Mouse (Mus musculus) 3134 (cell line): ENCODE measurements around the gene Rpl21.

Experiments used
- DNase-seq: peaks from one replicate; pipeline ENCODE4 v3.0.0-alpha.2; 2011; ENCODE audit warnings: low spot score; ENCODE audit not compliant: insufficient read length; ENCODE audit errors: extremely low read depth

Rpl21 gene

DNA sequence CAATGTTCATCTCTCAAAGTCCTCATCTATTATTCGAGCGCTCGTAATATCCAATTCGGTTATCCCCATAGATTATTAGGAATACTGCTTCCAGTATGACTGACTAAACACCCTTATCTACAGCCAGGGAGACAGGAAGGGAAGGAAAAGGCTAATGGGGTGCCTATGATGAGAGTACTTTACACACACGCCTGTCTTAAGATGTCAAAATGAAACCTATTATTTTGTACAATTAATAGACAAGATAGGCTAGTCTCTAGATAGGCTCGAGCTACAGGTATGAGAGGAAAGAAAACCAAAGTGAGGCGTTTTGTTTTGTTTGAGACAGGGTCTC, 288 bp upstream of the Rpl21 start:
- no peak for DNase-seq

DNA sequence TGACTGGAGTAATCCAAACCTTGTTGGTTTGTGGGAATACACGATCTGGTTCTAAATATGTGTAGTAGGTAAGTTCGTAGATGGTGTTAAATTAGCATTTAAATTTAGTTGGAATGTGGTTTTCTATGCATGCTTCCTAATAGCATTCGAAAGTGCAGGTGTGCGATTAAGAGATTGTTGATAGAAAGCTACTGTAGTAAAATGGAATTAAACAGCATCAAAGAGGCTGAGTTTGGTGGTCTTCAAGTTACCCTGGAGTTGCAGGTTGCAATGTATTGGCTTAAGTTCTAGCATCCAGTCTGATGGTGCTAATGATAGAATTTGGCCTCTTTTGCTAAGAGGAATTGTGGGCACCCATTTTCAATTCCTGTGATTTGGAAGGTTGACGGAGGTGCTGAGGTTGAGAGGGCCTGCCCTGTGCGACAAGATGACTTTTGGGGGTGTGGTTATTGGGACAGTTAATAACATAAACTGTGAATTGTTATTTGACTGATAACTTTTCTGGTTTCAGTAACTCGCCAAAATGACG, 1.0 kb downstream of the Rpl21 start:
- no peak for DNase-seq

DNA sequence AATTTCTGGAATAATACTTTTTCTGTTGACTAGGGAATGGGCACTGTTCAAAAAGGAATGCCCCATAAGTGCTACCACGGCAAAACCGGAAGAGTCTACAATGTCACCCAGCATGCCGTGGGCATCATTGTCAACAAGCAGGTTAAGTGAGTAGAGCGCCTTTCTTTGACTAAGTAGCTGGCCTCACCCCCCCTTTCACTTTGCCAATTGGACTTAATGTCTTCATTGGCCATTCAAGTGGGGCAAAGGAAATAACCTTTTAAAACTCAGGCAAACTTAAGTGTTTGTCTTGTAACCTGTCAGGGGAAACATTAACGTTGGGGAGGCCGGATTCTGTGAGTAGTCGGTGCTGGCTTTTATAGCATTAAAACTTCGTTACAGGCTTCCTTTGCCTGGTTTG, 2.3 kb downstream of the Rpl21 start:
- no peak for DNase-seq

DNA sequence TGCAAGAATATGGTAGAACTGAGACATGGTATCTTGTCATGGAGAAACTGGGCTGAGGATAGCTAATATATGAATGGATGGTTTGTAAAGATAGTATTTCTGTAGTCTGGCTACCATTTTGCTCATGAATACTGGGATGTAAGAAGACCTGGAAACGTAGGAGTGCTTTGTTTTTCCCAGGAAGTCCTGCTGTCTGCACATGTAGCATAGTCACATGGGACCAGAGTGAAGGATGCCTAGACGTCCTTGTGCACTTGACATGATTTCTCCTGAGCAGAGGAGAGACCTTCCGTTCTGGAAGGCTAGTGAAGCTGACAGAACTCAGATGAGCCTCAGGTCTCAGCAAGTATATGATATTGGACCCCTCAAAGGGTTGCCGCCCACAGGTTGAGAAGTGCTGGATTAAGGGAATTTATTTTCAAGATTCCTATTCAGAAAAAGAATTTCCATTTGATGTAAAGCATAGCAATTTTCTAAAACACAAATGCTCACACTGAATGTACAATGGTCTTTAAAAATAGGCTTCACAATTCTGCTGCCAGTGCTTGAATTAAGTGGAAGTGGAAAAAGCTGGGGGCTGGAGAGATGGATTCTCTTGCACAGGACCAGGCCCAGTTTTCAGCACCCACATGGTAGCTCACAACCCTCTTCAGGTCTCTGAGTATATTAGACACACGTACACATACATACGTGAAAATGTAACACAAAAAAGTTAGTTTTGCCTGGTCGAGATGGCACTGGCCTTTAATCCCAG, 5.5 kb downstream of the Rpl21 start:
- no peak for DNase-seq

DNA sequence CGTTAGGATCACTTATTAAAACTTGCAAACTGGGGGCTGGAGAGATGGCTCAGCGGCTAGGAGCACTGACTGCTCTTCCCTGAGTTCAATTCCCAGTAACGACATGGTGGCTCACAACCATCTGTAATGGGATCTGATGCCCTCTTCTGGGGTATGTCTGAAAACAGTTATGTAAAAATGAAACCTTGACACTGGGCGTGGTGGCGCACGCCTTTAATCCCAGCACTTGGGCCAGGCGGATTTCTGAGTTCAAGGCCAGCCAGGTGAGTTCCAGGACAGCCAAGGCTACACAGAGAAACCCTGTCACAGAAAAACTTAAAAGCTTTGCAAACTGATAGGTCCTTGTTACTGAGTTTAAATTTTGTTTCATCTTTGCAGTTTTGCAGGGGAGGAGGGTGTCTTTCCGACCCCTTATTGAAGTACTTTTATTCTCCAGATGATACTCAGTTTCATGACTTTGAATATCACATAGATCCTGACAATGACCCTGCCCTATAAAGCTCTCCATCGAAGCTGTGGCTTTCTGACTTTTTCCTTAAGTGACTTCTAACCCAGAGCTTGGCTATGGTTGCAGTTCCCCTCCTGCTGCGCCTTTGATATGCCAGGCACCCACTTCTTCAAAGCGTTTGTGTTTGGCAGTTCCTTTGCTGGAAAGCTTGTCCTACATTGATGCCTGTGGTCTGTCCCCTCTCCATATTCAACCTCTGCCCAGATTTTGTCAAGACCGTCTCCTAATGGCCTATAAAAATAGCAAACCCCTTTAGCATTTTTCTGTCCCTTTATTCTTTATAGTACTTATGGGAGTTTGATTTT, 6.4 kb downstream of the Rpl21 start:
- DNase-seq: no peak

DNA sequence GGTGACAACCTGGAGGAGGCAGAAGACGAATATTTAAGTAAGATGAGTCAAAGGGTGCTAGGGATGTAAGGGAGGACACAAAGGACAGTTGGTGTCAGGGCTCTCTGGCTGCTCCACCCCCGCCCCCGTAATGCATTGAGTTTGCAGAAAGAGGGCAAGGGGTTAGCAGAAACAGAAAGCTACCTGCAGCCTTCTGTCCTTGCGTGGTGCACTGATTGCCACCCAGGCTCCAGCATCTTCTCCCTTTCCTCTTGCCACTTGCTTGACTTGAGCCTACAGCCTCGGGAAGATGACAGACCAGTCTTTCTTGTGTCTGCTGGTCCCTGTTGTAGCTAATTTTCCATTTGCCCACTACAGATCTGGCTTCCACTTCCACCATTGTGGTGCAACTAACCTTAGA, 7.1 kb downstream of the Rpl21 start:
- no peak for DNase-seq

DNA sequence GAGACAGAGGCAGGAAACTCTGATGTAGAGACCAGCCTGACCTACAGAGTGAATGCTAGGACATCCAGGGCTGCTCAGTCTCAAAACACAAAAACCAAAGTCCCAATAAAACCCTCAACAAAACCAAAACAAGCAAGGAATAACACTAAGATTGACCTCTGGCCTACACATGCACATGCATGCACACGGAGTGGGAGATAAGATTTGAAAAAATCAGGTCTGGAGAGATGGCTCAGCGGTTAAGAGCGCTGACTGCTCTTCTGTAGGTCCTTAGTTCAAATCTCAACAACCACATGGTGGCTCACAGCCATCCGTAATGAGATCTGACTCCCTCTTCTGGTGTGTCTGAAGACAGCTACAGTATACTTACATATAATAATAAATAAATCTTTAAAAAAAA, 7.7 kb downstream of the Rpl21 start:
- DNase-seq: no peak

DNA sequence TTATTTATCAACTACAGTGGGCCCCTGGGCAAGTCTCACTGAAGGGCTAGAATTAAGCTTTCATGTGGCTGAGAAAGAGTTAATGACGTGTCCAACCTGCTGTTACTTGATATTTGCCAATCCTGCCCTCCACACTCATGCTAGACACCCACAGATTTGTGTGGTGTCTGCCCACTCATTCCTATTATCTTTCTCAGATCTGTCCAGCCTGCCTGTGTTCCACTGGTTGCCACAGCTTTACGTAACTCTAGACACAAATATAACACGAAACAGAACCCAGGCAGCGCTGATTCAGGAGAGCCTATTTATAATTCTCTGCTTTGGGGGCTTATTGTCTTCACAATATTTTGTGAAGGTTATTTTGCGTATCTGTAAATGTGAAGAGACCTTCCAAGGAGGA, 8.6 kb downstream of the Rpl21 start:
- DNase-seq: no peak

DNA sequence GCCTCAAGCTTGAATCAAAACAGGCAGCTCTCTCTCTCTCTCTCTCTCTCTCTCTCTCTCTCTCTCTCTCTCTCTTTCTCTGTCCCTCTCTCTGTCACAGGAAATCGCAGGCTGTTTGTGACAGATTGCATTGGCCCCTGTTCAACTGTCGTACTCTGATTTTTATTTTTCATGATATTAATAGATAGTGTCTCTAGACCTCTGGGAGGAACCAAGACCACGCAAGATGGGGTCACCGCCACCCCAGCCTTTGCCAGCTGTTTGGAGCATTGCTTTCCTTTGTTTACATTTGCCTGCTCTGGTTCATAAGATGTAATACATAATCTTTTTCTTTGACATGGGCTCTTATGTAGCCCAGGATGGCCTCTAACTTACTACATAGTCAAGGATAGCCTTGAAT, 9.3 kb downstream of the Rpl21 start:
- no peak for DNase-seq

DNA sequence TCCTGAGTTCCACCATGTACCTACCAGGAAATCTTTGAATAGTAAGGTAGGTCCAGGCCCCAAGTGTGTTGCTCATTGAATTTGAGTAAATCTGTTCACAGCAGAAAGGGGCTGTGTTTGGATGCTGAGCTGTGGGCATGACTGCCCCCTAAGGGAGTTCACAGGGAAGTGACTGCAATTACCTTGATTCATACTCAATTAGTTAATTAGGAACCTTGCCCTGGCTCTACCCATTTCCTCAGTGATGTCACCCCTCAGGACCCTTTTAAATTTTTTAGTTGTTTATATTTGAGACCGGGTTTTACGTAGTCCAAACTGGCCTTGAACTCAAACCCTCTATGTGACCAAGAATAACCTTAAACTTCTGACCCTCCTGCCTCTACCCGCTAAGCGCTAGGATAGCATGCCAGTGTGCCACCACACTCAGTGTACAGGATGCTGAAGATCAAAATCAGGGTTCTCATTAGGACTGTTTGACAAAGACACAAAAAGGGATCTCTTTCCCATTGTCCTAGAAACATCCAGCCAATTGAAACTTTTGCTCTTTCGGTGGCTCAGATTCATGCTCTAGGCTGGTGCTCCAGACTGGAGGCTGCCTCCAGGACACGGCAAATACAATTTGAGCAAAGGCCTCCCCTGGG, 11.7 kb downstream of the Rpl21 start:
- DNase-seq: no peak

DNA sequence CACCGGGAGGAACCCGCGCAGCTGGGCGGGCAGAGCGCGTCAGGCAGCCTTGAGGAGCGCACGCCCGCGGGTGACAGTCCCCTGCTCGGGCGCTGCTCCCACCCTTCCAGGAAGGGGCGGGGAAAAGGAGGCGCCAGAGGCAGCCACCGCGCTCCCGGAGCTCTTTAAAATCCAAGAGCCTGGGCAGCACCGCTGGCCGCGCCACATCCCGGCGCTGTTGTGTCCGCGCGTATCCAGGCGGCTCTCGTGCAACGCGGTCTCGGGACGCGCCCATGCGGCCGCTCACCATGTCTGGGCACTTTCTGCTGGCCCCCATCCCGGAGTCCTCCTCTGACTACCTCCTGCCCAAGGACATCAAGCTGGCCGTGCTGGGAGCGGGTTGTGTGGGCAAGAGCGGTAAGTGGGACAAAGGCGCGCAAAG, 12.3 kb downstream of the Rpl21 start, which contains the start of gene Rasl11a:
Rasl11a (plus strand) TSS at position 127 of the 421 bp plus-strand sequence.
- DNase-seq: peak; percentile 90

DNA sequence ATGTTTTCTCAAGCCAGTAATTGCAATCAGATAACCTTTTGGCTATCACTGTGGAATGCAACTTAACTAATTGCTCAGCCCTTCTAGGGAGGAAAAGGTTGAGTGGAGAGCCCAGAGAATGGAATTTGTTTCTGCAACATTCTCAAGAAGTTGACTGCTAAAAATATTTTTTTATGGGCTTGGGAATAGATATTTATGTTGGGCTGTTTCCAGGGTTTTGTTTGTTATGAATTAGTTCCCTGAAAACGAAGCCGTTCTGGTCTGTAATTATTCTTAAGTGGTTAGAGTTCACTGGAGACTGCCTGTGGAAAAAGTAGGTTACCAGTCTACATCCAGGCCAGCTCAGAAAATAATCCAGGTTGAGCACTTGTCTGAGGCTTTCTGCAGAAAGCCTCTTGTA, 13.8 kb downstream of the Rpl21 start:
- DNase-seq: no peak

DNA sequence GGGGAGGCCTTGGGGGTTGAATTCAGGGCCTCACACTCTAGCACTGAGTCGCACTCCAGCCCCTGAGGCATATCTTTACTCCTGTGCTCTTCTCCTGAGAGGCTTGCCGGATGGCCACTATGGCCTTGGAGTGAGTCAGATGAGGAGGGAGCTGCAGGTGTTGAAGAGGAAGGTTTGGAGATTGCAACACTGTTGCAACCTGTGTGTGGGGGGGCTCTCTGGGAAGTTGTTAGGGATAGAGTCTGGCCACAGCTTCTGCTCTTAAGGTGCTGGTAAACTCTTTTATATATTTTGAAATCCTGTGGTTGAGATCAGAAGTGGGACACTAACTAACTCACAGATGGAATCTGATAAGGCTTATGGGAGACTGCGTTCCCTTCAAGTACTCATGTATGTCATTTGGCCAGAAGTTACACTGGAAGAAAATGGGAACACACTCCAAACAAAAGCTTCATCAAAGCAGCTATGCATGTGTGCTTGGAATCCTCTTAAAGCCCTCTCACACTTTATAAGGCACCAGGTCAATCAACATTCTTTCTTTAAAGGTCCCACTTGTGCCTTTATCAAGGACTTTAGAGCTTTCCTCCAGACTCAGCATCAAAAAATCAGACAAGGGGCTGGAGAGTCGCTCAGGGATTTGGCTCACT, 16.4 kb downstream of the Rpl21 start:
- DNase-seq: no peak

DNA sequence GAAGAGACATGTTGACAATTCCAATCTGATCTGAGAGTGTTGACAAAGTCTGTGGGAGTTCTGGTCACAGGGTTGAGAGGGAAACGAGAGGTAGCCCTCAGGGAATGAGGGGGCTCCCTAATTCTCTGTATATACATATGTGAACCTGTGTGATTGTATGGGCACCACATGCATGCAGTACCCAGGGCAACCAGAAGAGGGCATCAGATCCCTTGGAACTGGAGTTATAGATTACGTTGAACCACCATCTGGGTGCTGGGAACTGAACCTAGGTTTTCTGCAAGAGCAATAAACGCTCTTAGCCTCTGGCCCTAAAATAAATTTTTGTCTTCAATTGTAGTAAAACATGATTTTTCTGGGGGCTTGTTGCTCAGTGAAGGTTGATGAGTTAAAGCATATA, 23.4 kb downstream of the Rpl21 start:
- no peak for DNase-seq

DNA sequence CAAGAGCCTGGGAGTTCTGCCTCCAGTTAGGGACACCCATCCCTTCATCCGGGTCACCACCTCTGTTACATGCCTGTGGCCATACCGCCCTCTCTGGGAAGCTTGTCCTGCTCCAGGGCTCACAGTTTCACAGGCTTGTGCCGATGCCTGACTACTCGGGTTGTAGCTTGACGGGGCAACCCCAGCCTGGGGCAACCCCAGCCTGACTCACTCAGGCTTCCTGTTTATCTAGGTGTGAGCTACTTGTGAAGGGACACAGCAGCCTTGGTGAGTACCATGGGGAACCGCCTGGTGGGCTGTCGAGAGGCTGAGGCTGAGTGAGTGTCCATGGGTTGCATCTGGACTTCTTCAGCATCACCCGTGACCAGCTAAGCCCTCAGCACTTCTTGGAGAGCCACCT, 24.9 kb downstream of the Rpl21 start:
- no peak for DNase-seq

DNA sequence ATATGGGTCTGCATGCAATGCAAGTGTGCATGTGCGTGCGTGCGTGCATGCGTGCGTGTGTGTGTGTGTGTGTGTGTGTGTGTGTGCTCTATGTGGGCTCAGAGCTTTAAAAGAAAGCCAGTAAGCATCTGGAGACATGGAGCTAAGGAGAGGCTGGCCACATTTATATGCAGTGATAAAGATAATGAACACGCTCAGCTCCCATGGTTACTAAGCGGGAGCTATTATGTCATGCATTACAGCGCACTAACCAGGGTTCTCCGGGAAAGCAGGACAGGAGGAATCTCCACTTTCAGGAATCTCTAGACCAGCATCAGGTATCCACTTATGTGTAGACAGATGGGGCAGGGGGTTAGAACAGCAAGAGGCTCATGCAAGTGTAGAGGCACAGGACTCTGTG, 26.1 kb downstream of the Rpl21 start:
- no peak for DNase-seq

DNA sequence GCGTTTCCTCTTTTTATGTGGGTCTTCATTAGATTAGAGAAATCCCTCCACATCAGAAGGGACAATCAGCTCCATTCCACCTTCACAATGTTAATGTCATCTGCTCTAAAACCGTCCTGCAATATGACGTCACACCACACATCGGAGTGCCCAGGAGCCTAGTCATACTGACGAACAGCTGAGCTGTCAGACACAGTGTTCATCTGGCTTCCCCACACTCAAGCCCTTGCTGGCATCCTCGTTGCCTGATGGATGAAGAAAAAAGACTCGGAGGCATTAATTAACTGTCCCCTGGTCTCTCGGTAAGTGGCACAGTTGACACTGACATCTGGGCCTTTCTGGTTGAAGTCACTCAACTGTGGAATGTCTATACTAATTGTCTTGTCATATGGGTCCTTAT, 26.6 kb downstream of the Rpl21 start:
- no peak for DNase-seq

DNA sequence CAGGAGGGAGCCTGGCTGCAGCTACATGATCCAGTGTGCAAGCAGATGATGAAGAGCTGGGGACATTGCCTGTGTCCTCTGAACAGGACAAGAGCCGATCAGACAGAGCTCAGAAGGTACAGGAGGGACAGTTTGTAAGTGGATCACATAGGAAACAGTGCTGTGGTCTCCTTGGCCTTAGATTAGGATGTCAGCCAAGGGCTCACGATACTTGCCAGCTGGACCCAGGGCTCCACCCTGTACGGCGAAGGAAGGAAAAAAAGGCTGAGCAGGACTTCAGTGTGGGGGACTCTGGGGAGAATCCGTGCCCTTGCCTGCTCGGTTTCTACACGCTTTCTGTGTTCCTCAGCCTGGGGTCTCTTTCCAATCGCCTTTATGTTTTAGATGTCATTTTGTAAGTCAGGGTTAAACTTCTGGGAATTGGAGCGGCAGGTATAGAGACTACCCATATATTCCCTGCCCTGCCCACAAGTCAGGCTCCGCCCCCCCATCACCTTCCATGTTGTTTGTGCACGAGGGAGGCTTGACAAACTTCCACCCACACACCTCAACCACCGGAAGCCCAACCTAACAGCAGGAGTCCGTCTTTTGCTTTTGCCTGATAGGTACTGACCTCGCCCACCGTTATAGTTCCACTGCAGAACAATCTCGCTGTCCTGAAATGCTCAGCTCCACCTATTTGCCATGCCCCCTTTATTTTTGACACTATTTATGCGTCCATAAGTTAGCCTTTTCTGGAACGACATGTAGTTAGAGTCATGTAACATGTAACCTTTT, 27.7 kb downstream of the Rpl21 start:
- DNase-seq: no peak

DNA sequence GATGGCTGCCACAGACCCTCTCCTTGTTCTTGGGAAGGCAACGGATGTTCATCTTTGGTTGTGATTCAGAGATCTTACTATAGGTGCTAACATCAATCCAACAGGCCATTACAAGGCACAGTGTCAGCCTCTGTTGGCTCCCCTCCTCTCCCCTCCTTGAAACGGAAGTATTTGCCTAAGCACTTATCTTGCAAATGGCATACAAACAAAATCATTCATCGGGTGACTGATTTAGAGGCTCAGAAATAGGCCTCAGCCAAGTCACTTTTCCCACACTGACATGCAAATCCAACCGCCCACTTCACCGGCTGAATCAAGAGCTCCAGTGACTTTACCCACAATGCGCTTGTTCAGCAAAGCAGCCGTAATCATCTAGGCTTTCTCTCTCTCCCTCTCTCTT, 28.9 kb downstream of the Rpl21 start:
- DNase-seq: no peak

DNA sequence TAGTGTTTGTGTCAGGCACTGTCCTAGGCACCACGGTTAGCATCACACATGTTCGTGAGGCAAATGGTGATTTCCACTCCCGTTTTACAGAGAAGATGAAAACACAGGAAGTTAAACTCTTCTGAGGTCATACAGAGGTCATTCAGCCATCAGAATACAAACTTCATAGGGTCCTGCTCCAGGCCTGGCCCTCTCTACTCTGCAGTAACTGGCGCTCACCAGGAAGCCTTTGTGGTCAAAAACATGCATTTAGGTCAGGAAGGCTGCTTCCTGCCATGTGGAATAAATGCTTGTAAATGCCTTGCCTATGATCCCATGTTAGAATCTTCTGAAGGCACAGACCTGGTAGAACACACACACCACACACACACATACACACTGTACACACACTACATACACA, 32.8 kb downstream of the Rpl21 start:
- DNase-seq: no peak
